Mouse (Mus musculus) gonadal fat pad, adult 2 months (tissue): ENCODE results near the gene Tmprss15. TPM values are rescaled to one million over a fixed set of nuclear protein-coding genes. Genes with fewer than 3 reads are reported as not detected.

Experiments used
- DNase-seq: peaks from one replicate; pipeline ENCODE4 v3.0.0-alpha.2; 2012; ENCODE audit warnings: low read depth
- polyA plus RNA-seq: library from polyadenylated mRNA; depleted of rRNA; stranded (reverse); fragments of >200 nt; gene quantifications from 2 replicates; pipeline ENCODE4 v1.2.3, GENCODE M21; 2012; rRNA removed

The Tmprss15 gene
- polyA plus RNA-seq, 1 experiment, result not detected

DNA sequence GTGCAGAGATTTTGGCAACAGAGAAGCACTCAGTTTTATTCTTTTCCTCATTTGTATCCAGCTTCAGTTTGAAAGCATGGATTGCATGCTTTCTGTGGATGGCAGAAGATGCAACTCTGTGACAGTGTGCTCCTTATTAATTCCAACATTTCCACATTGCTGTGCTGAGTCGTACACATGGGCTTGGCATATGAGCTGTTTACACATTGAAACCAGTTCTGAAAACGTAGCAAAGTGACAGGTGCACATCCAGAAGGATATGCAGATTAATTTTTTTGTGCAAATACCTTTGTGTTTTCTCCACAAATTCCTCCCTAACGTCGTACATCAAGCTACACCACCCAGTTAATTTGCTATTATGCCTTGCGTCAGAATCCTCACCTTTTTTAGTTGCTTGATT, 168.3 kb downstream of the Tmprss15 start:
- no peak for DNase-seq

Other genes starting within 250 kb of the Tmprss15 start
- 0.31 and 0.65 TPM in 2 replicates for gene Chodl, start 160.1 kb downstream of the Tmprss15 start, polyA plus RNA-seq